Mouse (Mus musculus) spleen, postnatal 10 days (tissue): Measurements from ENCODE around the gene Aldh1l1.

Experiments
- DNase-seq, 2 experiments: peaks; one replicate each; pipeline ENCODE4 v3.0.0; 2021 to 2022; ENCODE audit warnings: low spot score in 2 of 2

Gene Aldh1l1

DNA sequence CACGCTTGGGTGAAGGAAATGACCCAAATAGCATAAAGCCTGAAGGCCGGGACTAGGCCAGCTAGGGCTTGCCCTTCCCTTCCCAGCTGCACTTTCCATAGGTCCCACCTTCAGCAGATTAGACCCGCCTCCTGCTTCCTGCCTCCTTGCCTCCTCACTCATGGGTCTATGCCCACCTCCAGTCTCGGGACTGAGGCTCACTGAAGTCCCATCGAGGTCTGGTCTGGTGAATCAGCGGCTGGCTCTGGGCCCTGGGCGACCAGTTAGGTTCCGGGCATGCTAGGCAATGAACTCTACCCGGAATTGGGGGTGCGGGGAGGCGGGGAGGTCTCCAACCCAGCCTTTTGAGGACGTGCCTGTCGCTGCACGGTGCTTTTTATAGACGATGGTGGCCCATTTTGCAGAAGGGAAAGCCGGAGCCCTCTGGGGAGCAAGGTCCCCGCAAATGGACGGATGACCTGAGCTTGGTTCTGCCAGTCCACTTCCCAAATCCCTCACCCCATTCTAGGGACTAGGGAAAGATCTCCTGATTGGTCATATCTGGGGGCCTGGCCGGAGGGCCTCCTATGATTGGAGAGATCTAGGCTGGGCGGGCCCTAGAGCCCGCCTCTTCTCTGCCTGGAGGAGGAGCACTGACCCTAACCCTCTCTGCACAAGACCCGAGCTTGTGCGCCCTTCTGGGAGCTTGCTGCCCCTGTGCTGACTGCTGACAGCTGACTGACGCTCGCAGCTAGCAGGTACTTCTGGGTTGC, 64.1 kb downstream of the Aldh1l1 start:
- DNase-seq = no peak

DNA sequence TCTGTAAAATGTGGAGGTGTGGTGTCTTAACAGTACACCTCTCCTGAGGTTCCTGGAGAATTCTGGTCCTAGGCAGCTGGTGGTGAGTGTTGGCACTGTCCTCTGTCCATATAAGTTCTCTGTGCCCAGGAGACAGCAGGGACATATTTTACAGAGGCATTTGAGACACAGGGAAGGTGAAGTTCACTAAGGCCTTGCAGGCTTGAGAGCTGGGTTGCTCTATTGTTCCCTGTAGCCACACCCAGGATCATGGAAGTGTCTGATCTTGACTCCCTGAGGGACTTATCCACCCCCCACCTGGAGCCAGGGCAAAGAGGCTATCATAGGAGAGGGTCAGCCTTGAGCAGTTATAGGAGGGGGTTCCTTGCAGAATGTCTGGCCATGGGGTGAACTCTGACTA, 65.0 kb downstream of the Aldh1l1 start:
- no peak for DNase-seq

DNA sequence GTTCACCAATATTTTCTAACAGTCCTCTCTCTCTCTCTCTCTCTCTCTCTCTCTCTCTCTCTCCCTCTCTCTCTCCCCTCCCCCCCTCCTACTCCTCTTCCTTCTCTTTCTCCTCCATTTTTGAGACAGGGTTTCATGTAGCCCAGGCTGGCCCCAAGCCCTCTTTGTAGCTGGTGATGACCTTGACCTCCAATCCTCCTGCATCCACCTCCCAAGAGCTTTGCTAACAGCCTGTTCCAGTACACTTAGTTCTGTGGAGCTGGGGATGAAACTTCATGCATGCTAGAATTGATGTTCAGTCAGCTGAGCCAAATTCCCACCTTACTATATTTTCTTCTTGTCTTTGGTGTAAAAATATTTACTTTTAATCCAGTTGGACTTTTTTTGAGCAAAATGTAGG, 67.0 kb downstream of the Aldh1l1 start:
- no peak for DNase-seq

GRCm38 (mm10) chr6:90553682-90554081, 67.5 kb downstream of the Aldh1l1 start:
- no peak for DNase-seq

- no peak for DNase-seq
Measured at GRCm38 (mm10) chr6:90556534-90557058, 70.4 kb downstream of the Aldh1l1 start.

- DNase-seq = no peak
Measured at GRCm38 (mm10) chr6:90557077-90557476, 70.8 kb downstream of the Aldh1l1 start.

DNA sequence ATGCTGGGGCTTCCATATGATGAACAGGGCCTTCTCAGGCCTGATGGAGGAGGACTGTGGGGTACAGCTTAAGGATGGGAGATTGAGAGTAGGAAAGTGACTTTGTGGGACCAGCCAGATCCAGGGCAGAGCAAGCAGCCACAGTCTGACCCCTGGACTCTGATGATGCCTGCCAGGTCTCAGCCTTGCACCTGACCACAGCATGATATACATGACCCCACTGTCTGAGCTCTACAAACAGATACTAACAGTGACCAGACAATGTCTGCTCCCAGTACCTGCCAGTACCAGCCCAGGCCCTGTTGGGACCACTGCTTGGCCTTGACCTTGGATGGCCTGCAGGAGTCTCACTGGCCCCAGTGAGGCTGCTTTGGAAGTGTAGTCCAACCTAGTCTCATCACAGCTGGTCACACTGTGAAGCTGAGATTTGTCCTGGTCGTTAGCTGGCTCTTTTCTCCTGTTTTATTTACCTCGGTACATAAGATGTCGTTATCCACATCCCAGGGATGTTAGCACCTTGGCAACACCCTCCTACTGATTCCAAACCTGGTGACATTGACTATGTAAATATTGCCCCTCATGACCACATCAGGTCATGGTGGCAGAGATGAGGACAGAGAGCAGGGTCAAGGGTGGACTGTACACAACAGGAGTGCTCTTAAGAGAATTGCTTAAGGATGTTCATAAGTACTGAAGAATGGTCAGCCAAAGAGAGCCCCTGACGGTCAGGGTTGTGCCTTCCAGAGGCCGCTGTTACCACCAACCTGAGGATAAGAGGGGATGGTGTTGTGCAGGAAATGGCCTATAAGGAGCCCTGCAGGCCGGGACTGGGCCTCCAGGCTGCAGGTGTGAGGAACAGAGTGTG, 71.8 kb downstream of the Aldh1l1 start:
- no peak for DNase-seq

DNA sequence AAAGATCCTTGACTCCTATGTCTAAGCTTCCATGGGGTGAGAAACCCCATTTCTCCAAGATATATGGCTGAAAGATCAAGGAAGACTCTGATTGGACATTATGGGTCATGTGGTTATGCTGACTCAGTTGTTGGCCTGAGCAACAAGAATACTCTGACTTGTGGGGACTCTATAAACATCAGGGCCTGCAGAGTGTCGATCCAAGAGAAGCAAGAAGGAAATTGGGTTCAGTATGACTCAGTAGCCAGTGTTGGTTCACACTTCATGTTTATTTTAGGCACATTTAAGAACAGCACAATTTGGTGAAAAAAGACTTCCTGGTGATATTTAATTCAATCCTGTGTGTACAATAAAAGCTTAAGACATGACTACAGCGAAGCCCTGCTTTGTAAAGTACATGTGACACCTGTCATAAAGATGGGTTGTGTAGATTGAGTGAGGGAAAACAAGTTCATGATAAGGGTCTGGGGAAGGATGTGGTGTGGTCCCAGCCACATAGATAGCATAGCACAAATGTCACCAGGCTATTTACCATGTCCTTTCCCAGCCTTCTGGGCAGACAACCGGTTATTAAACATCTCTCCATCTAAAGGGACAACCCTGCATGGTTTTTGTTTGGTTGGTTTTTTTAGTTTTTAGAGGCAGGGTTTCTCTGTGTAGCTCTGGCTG, 74.3 kb downstream of the Aldh1l1 start:
- no peak for DNase-seq

- DNase-seq = no peak
Measured at GRCm38 (mm10) chr6:90561234-90561781, 75.1 kb downstream of the Aldh1l1 start.

DNA sequence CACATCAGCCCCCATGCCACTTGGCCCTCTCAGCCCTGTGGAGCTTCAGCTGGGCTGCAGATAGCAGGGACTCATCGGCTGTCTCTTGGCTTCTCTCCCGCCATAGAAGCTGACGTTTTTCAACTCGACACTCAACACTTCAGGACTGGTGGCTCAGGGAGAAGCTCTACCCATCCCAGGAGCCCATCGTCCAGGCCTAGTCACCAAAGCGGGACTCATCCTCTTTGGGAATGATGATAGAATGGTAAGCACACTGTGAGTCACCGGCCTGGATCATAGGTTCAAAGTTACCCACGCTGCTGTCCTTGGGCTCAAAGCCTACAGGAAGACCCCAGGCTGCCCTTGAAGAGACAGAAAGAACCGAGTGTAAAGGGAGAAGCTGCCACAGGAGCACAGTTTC, 78.0 kb downstream of the Aldh1l1 start:
- no peak for DNase-seq

GRCm38 (mm10) chr6:90565357-90566215, 79.4 kb downstream of the Aldh1l1 start:
- no peak for DNase-seq

GRCm38 (mm10) chr6:90567486-90567885, 81.3 kb downstream of the Aldh1l1 start:
- no peak for DNase-seq

DNA sequence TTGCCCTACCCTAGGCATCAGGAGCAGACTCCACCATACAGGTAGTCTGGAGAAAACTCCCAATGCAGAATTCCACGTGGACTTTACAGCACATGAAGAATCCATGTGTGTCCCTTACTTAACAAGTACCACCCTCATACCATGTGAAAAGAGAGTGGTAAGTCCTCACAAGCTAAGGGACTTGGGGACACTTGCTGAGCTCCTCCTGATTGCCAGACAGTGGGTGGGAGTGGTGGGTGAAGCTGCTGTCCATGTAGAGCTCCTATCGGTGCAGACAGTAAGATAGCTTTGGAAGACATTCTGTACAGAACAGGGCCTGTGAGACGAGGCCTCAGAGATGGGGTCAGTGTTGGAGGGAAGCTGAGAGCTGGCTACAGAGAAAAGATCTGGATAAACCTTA, 81.7 kb downstream of the Aldh1l1 start:
- no peak for DNase-seq

- no peak for DNase-seq
Measured at GRCm38 (mm10) chr6:90568721-90569120, 82.5 kb downstream of the Aldh1l1 start.

GRCm38 (mm10) chr6:90569736-90570383, 83.6 kb downstream of the Aldh1l1 start:
- DNase-seq = no peak

DNA sequence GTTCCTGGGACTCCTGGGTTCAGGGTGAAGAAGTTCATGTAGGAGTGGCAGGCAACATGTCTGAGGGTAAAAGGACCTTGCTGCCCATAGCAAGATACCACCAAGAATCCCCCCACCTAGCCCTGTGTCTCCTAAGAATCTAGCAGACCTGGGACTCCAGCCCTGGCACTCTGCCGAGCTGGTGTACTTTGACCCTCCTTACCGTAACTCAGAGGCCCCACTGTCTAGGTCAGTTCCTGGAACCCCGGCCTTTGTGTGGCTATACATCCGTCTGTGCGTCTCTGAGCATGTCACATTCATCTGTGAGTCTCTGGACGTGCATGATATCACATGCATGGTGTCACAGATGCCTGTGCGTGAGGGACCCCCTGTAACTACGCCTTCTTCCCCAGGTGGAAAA, 84.2 kb downstream of the Aldh1l1 start:
- no peak for DNase-seq

DNA sequence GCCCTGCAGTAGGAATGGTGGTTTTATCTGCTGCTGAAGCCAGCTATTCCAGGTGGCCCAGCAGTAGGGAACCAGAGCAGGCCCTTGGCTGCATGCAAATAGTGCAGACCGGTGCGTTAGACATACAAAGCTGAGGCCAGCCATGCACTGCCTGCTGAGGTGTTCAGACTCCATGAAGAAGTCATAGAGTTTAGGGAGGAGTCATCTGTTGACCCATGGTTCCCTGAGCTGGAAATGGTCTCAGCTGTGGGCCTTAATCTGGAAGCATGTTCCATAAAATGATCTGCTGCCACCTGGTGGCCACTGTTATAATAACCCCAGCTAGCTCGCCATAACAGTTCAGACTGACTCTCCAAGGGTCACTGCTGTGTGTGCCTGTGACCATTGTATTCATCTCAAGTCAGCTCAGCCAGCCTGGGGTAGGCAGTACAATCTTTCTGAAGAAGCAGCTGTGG, 89.1 kb downstream of the Aldh1l1 start:
- DNase-seq = peak; percentile 55 to 82

- DNase-seq = no peak
Measured at GRCm38 (mm10) chr6:90578174-90578573, 91.9 kb downstream of the Aldh1l1 start.

- DNase-seq = no peak
Measured at GRCm38 (mm10) chr6:90582331-90582730, 96.1 kb downstream of the Aldh1l1 start.

- DNase-seq = no peak
Measured at GRCm38 (mm10) chr6:90588113-90588512, 101.9 kb downstream of the Aldh1l1 start.
